Mouse (Mus musculus) megakaryocyte, adult 5-6 weeks (primary cell): Measurements from ENCODE around the gene Pcsk7. TPM values are rescaled to one million over a fixed set of nuclear protein-coding genes. Genes with fewer than 3 reads are reported as not detected.
A peak's percentile ranks its signal among the peaks of the same experiment; 100 is the strongest.

Source experiments
- ATAC-seq: 2 replicates; pipeline ENCODE4 v1.8.0; 2016; ENCODE audit warnings: mild to moderate bottlenecking, inconsistent platforms; ENCODE audit not compliant: poor library complexity, severe bottlenecking
- total RNA-seq, 2 experiments: library from RNA; stranded (forward) in 1 of 2; stranded (reverse) in 1 of 2; fragments of 153-499, 151-499 nt in 1 of 2; fragments of 221-1000, 200-1000 nt in 1 of 2; gene quantifications; 2 replicates each; pipeline versions ENCODE4 v1.2.3 to v1.2.4; 2015 to 2017

Pcsk7 gene
- total RNA-seq (2015) (12.1 and 15.4 TPM in 2 replicates), total RNA-seq (2017) (22.5 and 34.8 TPM in 2 replicates)

DNA sequence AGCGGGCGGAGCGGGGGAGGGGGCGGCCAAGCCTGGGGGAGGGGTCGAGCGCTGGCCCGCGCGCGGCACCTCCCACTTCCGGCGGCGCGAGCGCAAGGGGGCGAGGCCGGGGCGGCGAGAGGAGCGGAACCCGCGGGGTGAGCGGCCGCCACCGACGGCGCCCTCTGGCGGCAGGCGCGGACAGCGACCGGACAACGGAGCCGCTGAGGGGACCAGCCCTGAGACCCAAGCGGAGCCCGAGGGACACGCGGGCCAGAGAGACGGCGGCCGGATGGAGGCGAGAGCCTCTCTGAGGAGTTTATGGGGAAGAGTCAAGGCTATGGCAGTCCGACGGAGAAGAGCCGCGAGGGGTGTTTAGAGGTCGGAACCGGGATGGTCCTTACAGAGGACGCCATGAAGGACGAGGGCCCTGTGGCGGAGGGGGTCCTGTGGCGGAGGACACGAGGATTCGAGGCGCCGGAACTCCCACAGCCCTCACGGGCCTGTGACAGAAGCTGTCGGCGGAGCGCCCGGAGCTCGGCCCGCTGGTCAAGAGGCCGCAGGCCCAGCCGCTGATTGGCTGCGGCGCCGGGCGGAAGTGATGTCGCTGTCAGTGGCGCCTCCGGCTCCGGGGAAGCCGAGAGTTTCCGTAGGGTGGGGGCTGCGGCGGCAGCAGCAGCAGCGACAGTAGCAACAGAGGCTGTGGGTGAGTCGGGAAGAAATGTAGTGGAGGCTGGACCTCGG, at the start of gene Pcsk7, which contains the start of gene Rnf214:
Pcsk7 (plus strand) TSS at position 143 of the 723 bp plus-strand sequence.
Rnf214 (minus strand) TSS at position 557 of the 723 bp plus-strand sequence.
- peak; percentile 88 for ATAC-seq

DNA sequence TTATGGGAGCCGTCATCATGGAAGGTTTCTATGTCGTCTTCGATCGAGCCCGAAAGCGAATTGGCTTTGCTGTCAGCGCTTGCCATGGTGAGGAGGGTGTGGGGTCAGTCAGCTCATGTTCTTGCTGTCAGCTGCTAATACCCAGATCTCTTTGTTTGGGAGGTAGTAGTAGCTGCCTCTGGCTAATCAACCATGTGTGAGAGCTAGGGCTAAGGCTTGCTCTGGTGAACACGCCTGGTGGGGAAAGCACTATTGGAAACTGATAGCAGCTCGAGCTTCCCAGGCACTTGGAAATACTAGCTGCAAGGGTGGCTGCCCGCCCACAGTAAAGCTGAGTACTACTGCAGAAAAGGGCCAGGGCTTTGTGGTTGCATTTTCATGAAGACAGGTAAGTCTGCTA, 46.9 kb upstream of the Pcsk7 start:
- ATAC-seq, result no peak

DNA sequence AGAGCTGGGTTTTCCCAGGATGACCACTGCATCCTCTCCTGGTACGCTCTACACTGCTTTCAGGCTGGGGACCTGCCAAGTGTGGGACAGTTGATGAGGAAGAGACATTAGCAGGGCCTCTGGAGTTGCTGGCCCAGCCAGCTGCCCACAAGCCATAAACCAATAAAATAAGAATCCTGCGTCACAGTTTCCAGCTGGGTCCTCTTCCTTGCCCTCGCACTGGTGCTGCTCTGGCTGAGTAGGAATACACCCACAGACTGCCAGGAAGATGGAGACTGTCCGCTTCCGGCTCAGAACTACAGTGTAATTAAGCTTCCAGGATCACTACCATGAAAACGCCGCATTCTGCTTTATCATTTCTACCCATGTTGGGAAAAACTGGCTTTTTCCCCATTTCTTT, 44.5 kb upstream of the Pcsk7 start:
- no peak for ATAC-seq

DNA sequence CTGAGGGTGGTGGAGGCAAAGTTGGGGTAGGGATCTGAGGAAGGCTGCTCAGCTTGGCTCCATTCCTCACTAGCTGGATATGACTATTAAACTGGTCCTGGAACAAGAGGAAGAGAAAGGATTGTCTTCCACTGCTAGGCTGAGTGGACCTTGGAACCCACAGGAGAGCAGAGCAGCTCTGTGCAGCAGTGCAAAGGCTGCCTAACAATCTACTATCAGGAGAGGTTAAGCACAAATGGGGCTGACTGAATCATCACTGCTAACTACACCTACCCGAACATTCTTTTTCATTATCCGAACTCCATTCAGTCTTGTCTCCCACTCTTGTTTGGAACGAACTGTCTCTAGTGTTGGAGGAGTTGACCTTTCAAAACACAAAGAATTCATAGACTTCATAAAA, 37.1 kb upstream of the Pcsk7 start:
- ATAC-seq, result no peak

DNA sequence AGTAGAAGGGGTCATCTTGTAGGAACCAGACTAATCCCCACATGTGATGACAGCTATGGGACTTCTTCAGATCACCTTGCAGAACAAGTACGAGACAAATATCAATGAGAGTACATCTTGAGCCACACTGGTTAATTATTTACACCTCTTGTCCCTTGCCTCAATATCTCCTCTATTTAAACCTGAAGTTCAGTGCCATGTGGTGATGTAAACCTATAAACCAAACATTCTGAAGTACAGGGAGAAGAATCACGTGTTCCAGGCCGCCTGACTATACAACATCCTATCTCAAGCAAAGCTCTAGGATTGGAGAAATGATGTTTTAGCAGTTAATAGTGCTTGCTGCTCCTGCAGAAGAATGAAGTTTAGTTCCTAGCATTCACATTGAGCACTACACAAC, 36.0 kb upstream of the Pcsk7 start:
- ATAC-seq, result no peak

DNA sequence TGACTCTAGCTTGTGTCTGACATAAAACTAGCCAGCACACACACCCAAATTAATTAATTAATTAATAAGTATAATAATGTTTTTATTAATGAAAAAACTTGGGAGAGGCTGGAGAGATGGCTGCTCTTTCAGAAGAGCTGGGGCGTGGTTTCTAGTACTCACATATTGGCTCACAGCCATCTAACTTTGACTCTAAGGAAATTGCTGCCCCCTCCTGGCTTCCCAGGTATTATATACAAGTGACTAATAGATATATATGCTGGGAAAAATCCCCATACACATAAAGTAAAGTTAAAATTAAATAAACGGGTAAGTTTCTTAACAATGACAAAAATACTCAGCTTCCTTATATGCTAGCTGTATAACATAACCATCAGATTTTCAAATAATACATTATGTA, 28.4 kb upstream of the Pcsk7 start:
- no peak for ATAC-seq

DNA sequence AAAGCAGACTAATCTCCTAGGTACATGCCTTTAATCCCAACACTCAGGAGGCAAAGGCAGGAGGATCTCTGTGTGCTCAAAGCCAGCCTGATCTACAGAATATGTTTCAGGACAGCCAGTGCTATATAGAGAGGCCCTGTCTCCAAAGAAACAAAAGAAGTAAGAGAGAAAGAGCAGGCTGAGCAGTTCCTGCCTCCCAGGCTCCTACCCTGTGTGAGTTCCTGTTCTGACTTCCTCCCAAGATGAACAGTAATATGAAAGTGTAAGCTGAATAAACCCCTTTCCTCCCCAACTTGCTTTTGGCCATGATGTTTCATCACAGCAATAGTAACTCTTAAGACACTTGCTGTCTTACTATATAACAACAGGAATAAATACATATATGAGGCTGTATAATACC, 12.6 kb upstream of the Pcsk7 start:
- ATAC-seq, result peak; percentile 54; the same call in 1 of the 2 replicates

DNA sequence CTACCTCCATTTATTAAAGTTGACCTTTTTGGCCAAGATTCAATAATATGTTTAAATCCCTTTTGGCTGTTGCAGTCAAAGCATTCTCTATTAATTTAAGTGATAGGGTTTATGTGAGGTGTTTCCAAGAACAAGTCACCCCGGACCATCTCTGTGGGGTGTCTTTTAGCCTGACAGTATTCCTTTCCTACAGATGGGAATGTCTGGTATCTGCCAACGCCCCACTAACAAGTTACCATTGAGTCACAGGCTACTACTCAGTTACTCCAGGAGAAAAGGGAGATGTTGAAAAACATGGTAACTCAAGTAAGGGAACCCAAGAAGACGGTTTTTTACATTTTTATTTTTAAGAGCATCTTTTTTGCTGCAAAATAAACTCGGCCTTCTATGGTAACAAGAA, 1.1 kb upstream of the Pcsk7 start:
- no peak for ATAC-seq

DNA sequence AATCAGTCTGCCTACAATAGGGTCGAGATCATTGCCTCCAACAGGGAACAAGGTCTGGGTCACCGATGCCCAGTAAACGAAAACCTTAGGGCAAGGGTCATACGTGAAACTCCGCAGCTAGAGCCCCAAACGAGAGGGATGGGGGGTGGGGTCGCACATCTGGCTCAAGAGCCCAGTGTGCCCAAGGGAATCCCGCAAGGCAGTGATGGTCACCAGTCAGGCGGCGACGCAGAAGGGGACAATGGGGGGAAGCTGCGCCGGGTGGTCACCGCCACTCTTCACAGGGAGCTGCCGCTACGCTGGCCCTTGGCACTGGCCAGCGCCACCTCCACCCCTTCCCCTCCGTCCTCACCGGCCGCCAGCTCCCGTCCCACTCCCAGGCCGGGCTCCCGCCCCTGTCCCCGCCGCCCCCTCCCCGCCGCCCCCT, 473 bp upstream of the Pcsk7 start:
- ATAC-seq, result no peak

DNA sequence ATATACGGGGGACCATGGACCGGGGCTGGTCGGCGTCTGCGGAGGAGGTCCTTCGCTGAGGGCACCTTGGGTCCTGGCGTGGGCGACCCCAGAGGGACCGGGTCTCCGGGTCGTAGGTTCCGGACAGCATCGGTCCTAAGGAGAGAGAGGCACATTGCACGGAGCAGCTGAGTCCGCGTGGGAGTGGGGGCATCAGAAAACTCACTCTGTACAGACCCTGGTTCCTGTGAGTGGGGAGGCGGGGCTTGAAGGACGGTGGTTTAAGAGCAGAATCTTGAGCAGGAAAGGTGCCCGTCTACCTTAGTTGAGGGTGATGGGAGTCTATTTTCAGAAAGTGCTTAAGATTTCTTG, 756 bp downstream of the Pcsk7 start:
- ATAC-seq, result peak; percentile 25

DNA sequence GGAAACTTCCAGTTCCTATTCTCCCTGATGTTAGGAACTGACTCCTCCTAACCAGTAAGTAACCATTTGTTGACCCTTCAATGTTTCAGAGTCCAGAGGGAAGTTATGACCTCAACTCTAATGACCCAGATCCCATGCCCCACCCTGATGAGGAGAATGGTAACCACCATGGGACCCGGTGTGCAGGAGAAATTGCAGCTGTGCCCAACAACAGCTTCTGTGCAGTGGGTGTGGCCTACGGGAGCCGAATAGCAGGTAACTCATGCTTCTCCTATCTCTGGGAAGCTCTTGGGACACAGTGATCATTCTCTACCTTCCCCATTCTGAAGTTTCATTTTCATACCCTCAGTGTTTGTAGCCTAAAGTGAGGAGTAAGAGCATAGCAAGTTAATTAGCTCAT, 4.7 kb downstream of the Pcsk7 start:
- ATAC-seq, result no peak

DNA sequence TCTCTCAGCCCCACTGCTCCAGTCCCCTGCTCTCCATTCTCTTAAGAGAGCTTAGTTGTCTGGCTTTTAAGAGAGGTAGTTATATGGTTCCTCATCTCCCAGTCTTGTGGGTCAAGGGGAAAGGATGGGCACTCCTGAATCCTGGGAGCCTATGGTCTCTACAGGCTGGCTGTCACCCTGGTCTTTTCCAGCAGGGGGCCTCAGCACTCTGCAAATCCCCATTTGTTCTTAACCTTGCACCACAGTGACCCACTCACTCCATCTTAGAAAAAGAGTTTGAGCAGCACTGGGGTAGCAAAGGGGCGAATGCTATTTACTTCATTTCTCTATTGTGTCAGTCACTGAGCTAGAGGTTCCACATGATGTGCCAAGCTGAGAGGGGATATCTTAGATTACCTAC, 5.4 kb downstream of the Pcsk7 start:
- peak; percentile 55 for ATAC-seq

DNA sequence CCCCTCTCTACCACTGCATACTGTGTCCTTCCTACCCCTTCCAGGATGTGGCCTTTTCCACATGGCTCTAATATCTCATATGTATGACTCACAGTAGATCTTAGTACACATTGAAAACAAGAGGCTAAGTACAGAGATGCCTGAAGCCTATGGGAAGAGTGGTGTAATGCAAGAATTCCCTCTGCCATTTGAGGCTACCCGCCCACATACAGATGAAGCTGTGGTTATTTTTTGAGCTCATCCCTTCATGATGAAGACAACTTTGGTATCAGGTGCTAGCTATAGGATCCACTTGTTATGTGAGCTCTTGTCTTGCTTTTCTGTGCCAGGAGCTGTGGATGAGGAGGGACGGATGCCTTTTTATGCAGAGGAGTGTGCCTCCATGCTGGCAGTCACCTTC, 9.4 kb downstream of the Pcsk7 start:
- ATAC-seq, result no peak

DNA sequence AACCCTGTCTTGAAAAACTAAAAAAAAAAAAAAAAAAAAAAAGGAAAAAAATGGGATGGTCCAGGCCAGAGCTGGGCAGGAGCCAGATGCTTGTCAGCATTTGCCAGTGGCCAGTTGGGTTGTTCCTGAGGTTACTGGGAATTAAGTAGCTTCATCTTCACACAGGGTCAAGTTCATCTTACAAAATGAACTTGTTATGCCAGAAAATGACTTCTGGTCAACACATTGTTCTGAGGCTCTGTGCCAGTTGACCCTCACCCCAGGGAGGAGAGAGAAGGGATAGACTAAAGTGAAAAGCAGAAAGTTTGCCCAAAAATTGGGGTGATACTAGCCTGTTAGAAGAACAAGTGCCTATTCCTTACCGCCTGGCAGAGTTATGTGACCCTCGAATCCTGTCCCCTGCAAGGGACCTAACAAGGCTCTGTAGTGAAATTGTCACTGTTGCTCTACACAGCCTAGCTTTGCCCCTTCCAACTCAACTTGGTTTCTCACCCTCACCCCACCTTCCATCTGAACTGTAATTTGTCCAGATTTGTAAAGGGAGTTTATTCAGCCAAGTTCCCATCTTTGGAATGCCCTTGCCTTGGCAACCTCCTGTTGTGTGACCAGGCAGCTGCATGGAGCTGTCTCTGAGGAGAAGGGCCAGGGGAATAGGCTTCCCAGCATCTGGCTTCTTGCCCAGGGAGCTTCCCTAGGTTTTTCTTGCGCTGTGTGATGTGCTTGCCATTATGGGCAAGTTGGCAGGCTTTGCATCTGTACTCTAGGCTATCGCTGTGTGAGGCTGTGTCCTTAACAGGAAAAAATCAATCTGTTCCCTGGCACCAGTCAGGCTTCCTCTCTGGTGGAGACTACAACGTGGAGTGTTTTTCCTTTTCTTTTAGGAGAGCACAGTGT, 11.0 kb downstream of the Pcsk7 start:
- no peak for ATAC-seq

DNA sequence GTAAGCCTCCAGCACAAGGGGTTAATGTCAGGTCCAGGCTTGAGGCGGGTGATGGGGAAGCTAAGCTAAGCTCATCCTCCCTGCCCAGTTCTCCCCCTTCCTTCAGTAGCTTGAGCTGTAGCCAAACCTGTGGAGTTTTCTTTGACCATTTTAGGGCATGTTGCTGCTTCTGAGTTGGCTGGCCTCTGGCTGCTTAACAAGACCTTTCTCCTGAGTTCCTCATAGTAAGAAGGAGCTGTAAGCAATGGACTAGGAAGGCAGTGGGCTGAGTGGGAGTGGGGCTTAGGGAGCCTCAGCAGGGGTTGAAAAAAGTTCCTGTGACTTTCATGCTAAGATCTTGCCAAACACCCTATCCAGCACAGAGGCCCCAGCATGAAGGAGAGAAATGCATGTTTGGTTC, 13.6 kb downstream of the Pcsk7 start:
- no peak for ATAC-seq

DNA sequence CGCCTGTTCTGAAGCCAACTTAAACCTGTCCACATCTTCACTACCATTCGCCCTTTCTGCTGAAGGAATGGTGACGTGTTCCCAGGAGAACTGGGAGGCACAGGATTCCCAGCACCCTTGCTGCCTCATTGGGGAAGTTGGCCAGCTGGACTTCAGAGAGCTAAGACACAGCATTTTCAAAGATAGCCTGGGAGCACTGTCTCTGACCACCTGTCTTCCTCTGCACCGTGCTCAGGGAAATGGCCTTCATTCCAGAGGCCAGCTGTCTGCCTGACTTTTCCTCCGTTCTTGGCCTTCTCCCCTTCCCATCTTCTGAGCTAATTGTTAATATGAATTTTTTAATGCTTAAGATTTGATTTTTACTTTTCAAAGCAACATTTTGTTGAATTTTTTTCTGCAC, 23.0 kb downstream of the Pcsk7 start:
- ATAC-seq, result no peak

DNA sequence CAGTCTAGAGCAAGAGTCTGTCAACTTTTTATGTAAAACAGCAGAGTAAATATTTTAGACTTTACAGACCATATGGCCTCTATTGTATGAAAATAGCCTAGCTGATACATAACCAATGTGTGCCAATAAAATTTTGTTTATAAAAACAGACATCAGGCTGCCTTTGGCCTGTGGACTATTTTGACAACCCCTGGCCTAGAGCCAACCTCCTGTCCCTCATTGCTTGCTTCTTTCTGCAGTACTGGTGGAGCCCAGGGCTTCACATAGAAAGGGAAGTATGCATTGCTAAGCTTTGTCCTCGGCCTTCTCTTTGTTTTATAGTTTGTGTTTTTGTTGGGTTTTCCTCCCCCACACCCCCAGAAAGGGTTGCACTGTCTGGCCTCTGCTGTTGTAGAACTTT, 25.7 kb downstream of the Pcsk7 start:
- no peak for ATAC-seq

DNA sequence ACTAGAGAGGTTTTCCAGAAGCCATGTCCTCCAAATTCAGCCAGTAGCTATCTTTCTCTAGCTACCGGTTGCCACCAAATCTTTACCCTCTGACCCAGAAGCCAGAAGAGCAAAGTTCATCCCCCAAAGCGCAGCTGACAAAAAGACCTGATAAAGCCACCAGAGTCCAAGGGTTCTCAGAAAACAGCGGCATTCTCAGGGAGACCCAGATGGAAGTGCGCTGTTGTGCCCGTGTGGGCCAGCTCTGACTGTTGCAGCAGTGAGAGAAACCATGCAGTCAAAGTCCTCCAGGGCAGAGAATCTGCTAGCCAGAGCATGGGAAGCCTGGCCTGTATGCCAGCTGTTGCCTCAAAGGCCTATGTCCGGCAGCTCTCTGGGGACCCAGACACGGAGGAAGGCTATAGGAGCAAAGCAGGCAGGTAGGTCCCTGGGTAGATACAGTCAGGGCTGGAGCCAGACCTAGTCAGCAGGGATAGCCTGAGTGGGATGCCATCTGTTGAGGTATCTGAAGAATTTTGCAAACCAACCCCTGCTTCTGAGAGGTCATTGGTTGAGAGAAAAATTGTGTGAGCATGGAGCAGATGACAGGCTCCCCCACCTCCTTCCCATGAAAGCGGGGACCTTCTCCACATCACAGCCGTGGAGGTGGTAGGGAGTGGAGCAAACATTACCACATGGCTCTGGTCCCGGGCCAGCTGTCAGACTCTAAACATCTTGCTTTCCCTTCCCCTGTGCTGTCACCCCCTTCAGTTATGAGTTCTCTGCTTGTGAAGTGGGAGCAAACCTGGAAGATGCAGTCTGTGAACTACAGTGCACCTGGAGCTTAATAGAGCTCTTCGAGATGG, 26.5 kb downstream of the Pcsk7 start:
- no peak for ATAC-seq

DNA sequence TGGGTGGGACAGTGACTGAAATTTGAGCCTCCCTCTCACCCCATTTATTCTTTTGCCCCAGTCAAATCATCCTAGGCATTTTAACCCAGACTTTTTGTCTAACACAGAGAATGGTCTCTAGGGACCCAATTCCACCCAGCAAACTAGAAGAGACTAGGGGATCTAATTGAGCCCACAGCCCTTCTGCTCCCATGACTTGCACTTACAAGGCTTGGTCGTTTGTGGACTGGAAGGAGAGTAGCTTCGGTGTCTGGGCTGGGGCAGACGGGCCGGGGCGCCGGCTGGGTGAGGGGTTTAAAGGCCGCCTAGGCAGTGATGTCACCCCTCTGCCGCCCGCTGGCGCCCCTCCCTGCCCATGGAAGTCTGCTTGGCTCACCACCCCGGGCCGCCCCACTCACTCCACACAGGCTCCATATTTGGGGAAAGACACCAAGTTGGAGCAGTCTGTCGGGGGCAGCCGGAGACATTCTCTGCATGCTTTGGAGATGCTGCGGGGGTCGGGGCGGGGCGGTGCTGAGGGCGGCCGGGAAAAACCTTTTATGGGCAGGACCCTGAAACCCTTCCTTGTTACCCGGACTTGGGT, 29.4 kb downstream of the Pcsk7 start, which contains the start of gene Tagln:
Tagln (minus strand) TSS at position 431 of the 583 bp plus-strand sequence.
- ATAC-seq, result no peak

DNA sequence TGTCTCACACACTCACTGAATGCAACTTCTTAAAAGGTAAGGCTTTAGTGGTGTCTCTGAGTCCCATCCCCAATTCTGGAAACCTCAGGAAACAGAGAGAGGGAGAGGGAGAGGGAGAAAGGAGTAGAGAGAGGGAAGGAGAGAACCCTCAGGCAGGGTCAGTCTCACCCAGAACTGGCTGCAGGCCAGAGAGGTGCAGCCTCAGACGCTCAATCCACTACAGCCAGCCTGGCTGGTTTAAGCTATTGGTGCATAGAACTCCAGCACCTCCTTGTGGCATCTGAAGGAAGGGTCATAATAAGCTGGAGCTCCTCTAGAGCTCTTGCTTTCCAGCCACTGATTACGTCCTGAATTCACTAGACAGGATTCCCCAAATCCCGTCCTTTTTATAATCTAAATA, 30.6 kb downstream of the Pcsk7 start:
- peak; percentile 81 for ATAC-seq

DNA sequence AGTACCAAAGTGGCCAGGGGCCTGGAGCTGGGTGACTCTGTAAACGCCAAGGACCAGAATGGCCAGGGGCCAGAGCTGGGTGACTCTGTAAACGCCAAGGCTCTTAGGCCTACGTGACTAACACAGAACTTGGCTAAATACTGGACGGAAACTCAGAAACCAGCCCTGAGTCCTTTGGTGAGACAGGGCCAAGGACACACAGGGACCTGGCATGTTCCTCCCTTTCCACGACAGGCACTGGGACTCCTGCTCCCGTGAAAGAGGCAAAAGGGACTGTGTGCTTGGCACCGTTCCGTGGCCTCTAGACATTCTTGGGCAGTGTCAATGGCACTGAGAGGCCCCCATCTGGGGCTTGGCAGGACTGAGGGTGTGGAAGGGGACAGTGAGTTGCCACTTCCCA, 31.8 kb downstream of the Pcsk7 start:
- ATAC-seq, result no peak
